ENCODE assay signal across 9 mouse cellular contexts in genomic region chr1:34738386-34739067, GRCm38 (mm10).
DNase-seq lines count a peak whose midpoint lies in the region; ATAC-seq lines count a peak whose summit lies in the region.
"Had no signal": no experiment of that assay in that cellular context is flagged by ENCODE, and none has a peak within 500 bp of the region (broad histone marks: within the 10 kb centered on the region; RNA-seq: fewer than 3 reads in every experiment).

No protein-coding gene starts in this region.

- no peak overlapping the region for H3K4me3 ChIP-seq in lung, embryonic 16.5 days (ENCODE audit: low read length)

- ATAC-seq in lung, embryonic 16.5 days (ENCODE audit: low read depth), result peak; percentile 54
- no peak for ATAC-seq in erythroid progenitor cell, adult 5-6 weeks (replicated peaks; ENCODE audit: low FRiP score, poor library complexity, severe bottlenecking)

- WGBS in lung, embryonic 16.5 days, result 27% methylated on average over 14 of the region's 14 CpGs

- no peaks in the 10 kb centered on the region for H3K9me3 ChIP-seq in lung, embryonic 16.5 days (ENCODE audit: control insufficient read depth, low read length)

- no peaks in the 10 kb centered on the region for H3K4me1 ChIP-seq in lung, embryonic 16.5 days (replicated peaks; ENCODE audit: control insufficient read depth, insufficient read depth, low read length)

- intact Hi-C loops in gastrocnemius, postnatal 14 days (cut with DNase I; ENCODE audit: low total_unique reads), result no loop called here

- H3K27me3 ChIP-seq in lung, embryonic 16.5 days (ENCODE audit: control insufficient read depth, insufficient read depth, low read depth, low read length), result no peaks in the 10 kb centered on the region

- H3K9ac ChIP-seq in lung, embryonic 16.5 days (ENCODE audit: low read length), result no peak overlapping the region

- peak; percentile 40 to 52 for DNase-seq in CD8-positive naive resting alpha-beta T cell, adult 2 months (ENCODE audit: low read depth in 2 of 2, low spot score in 2 of 2)
- peak; percentile 29 for DNase-seq in Muller cell, postnatal 12 days (ENCODE audit: inconsistent ontology term)
- DNase-seq in cerebellum, adult 9-10 months, result peak; percentile 86
- DNase-seq in gastrocnemius, postnatal 14 days, result peak; percentile 53
- DNase-seq in layer of hippocampus, adult 8-10 months (ENCODE audit: low spot score in 2 of 2), result peak; percentile 58 to 85
- peak; percentile 62 to 70 for DNase-seq in right cerebral cortex, postnatal 36 days (ENCODE audit: low spot score in 2 of 2)

- H3K4me2 ChIP-seq in lung, embryonic 16.5 days (ENCODE audit: low read depth, low read length), result no peak overlapping the region

- no peaks in the 10 kb centered on the region for H3K36me3 ChIP-seq in lung, embryonic 16.5 days (ENCODE audit: control insufficient read depth, insufficient read depth, low read length)

- H3K27ac ChIP-seq in lung, embryonic 16.5 days (ENCODE audit: low read length), result no peak overlapping the region
- H3K27ac ChIP-seq: macrophage had no signal

Comparison
In these comparisons a context has a peak if more than half of its experiments do, and no peak if none do; other contexts are left out.
1. DNase-seq: peak in every context shown above with its lines; median percentile 86 in cerebellum, adult 9-10 months; 72 in layer of hippocampus, adult 8-10 months; 66 in right cerebral cortex, postnatal 36 days; 53 in gastrocnemius, postnatal 14 days; 46 in CD8-positive naive resting alpha-beta T cell, adult 2 months; 29 in Muller cell, postnatal 12 days.